Mouse (Mus musculus): ENCODE measurements around the gene Vmn2r57. TPM values are rescaled to one million over a fixed set of nuclear protein-coding genes. Genes with fewer than 3 reads are reported as not detected.
A peak's percentile ranks its signal among the peaks of the same experiment; 100 is the strongest.
"Not testable (repeated sequence)": the region's sequence is repeated elsewhere in the genome, so short reads cannot be mapped to it uniquely, and the experiment has no call there.

Gene Vmn2r57
- total RNA-seq (2021): under 1 TPM; 0.17 to 0.26 TPM
- long read RNA-seq, experiment 1: 0 reads
- long read RNA-seq, experiment 2: 0 reads

DNA sequence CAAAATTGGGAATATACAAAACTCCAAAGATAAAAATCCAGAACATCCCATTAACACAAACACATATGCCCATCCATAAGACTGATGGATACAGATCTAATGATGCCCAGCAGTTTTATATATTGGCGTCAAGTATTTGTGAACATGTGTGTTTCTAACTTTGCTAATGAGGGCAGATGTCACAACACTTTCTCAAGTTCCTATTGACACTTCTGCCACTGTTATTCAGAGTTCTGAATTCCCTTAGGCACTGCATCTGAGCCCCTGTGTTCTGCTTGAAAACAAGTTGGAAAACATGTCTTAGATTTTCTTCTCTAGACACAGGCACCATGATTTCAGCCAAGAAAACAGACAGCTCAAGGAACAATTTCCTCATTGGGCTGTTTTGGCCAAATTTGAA lies at the start of gene Vmn2r57:
Gene Vmn2r57, minus strand, starts transcription at position 101 of the 400 bp plus-strand sequence.
- not testable (repeated sequence) for DNase-seq

DNA sequence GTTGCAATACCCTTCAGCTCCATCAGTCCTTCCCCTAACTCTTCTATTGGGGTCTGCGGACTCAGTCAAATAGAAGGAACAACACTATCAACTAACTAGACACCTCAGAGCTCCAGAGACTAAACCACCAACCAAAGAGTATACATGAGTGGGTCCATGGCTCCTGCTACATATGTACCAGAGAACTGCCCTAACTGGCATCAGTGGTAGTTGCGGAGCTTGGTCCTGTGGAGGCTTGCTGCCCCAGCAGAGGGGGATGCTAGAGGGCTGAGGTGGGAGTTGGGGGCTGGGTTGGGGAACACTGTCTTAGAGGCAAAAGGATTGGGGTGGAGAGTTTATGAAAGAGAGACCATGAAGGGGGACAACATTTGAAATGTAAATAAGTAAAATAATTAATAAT lies 49.4 kb upstream of the Vmn2r57 start:
- peak in 1 of 2 experiments; percentile 5 for DNase-seq

DNA sequence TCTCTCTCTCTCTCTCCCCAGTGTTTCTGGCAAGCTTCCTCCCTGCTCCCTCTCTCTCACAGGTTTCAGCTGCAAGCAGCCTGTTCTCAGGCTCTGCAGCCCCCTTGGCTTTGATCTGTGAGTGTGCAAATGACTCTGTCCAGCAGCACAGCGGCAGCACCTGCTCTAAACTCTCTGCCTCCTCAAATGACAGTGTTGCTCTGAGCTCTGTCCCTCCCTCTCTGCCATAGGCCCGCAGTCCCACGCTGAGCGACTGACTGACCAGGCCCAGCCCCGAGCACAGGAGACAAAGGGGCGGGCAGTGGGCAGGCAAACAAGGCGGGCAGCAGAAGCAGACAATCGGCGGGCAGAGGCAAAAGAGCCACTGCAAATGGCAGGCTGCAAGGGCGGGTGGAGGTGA lies 3.4 kb upstream of the Vmn2r57 start:
- DNase-seq: no peak

DNA sequence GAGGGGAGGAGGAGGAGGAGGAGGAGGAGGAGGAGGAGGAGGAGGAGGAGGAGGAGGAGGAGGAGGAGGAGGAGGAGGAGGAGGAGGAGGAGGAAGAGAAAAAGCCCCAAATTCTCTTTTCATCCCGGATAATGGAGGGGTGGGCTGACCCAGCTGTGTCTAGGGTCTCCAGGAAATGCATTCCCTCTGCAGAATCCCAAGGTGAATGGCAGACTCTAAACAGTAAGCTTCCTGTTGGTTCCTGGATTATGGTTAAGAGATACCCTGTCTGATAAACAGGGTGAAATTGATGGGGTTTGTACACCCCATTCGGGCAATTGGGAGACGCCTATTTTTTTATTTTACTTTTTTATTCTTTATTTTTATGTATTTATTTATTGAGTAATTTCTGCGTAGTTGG lies 54.4 kb downstream of the Vmn2r57 start:
- no peak for DNase-seq

DNA sequence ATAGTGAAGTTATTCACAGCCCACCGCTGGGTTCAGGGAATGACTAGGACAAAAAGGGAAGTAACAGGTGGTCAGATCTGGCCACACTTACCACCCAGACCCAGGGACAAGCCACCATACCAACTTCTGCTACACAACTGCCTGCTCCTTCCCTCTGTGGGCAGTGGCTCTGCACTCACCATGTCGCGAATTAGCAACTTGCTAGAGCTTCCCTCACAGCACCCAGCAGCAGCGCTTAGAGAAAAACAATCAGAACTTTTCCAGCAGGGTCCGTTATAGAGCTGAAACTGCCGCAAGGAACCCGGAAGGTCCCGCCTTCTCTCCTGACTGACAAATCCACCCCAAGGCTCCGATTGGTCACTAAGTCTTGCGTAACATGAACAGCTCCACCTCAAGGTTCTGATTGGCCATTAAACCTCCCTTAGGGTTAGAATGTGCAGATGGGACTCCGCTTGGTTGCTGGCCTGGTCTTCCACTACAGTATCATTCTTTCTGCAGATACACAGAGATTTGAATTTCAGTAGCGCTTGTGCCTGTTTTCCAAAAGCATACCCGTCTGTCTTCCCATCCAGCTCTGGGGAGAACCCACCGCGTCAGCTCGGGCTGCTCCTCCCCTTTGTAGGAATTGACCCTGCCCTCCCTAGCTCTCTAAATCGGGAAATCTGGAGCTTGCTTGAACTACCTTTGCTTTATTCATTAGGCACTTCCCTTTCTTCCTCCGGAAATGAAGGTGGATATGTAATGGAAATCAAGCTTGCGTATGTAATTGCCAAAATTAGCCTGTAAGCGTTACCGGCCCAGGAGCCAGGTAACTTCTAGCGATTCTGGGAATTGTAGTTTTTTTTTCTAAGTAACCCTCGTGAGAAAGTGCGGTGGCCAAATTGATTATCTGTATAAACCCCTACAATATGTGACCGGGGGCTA lies 55.2 kb downstream of the Vmn2r57 start, which contains the start of gene AI987944:
Gene AI987944, minus strand, starts transcription at position 332 of the 924 bp plus-strand sequence.
- DNase-seq: peak; percentile 92 to 93

Other genes with a start within 250 kb of the Vmn2r57 start
- gene AI987944, start 55.3 kb downstream of the Vmn2r57 start, total RNA-seq (2021): 10 to 100 TPM; 10.5 to 12.0 TPM
- under 1 TPM in 1 of 2 experiments, not detected in 1; 0.10 TPM for gene Gm20449, start 50.7 kb upstream of the Vmn2r57 start, total RNA-seq (2021)
- gene AW146154, start 51.2 kb upstream of the Vmn2r57 start, total RNA-seq (2021): 1 to 10 TPM; 3.8 to 5.1 TPM
- not detected for gene Gm6871, start 125.0 kb upstream of the Vmn2r57 start, total RNA-seq (2021)
- gene 2610021A01Rik, start 150.5 kb upstream of the Vmn2r57 start, total RNA-seq (2021): 1 to 10 TPM; 7.5 to 8.9 TPM
- gene Zfp788, start 184.5 kb upstream of the Vmn2r57 start, total RNA-seq (2021): 1 to 10 TPM; 7.9 to 8.9 TPM